Mouse (Mus musculus) stomach, embryonic 15.5 days (tissue): Measurements from ENCODE around the gene Tmod2. TPM values are rescaled to one million over a fixed set of nuclear protein-coding genes. Genes with fewer than 3 reads are reported as not detected.
A peak's percentile ranks its signal among the peaks of the same experiment; 100 is the strongest.
"Not testable (repeated sequence)": the region's sequence is repeated elsewhere in the genome, so short reads cannot be mapped to it uniquely, and the experiment has no call there.

Source experiments
- ATAC-seq: fragments of 200-750 bp; cut with Nextera tagmentation; 2 replicates; pipeline ENCODE4 v1.8.0; 2017; ENCODE audit warnings: low read depth, moderate number of reproducible peaks, moderate TSS enrichment; ENCODE audit not compliant: insufficient read depth, low FRiP score
- H3K27ac ChIP-seq: fragments of 300-500 bp; sonication (generic); 2 replicates; pipeline ENCODE4 v1.5.1; 2015; ENCODE audit warnings: mild to moderate bottlenecking, inconsistent platforms
- H3K27me3 ChIP-seq: fragments of 300-500 bp; sonication (generic); replicated peaks from 2 replicates; pipeline ENCODE4 v1.6.1; 2015; ENCODE audit warnings: inconsistent platforms
- H3K36me3 ChIP-seq: fragments of 300-500 bp; sonication (generic); 2 replicates; pipeline ENCODE4 v1.6.1; 2015; ENCODE audit warnings: inconsistent platforms
- H3K4me1 ChIP-seq: fragments of 300-500 bp; sonication (generic); 2 replicates; pipeline ENCODE4 v1.6.1; 2015; ENCODE audit warnings: inconsistent platforms
- H3K4me2 ChIP-seq: fragments of 300-500 bp; sonication (generic); 2 replicates; pipeline ENCODE4 v1.6.1; 2015; ENCODE audit warnings: mild to moderate bottlenecking, inconsistent platforms
- H3K4me3 ChIP-seq: fragments of 300-500 bp; sonication (generic); replicated peaks from 2 replicates; pipeline ENCODE4 v1.5.1; 2015; ENCODE audit warnings: inconsistent platforms
- H3K9ac ChIP-seq: fragments of 300-500 bp; sonication (generic); 2 replicates; pipeline ENCODE4 v1.6.1; 2015; ENCODE audit warnings: inconsistent platforms
- H3K9me3 ChIP-seq: fragments of 300-500 bp; sonication (generic); 2 replicates; pipeline ENCODE4 v1.6.1; 2016; ENCODE audit warnings: inconsistent platforms
- WGBS: fragments of 180-500 bp; shearing (Covaris S2); methylation state at CpG from one replicate; pipeline ENCODE4 v1.1.7; 2015; 5-methylcytosine and 5-hydroxymethylcytosine counted together
- polyA plus RNA-seq: library from polyadenylated mRNA; unstranded; fragments of >200 nt; fragmentation: Nextera tagmentation; extraction: Ambion mirVana; gene quantifications from 2 replicates; pipeline ENCODE4 v1.2.1, GENCODE M21; 2015

Gene Tmod2
- polyA plus RNA-seq, 1 experiment from 2014 or later: 18.1 TPM

- Histone ChIP-seq H3K4me3 (no peak overlapping the region), H3K36me3 (no peaks in the 10 kb centered on the region), H3K9me3 (no peaks in the 10 kb centered on the region), H3K4me2 (no peak overlapping the region), H3K27me3 (no peaks in the 10 kb centered on the region), H3K9ac (no peak overlapping the region), H3K4me1 (peaks cover 5% of the 10 kb centered on the region; the same call in 1 of the 2 replicates), H3K27ac (peak overlapping the region; percentile 51; the same call in 1 of the 2 replicates)
- 17% methylated on average over 5 of the region's 5 CpGs for WGBS
- peak; percentile 48; the same call in 1 of the 2 replicates for ATAC-seq
Observed at GRCm38 (mm10) chr9:75541497-75541896, 69.6 kb downstream of the Tmod2 start.

GRCm38 (mm10) chr9:75536422-75536821, 74.7 kb downstream of the Tmod2 start:
- Histone ChIP-seq H3K9ac (no peak overlapping the region), H3K4me3 (no peak overlapping the region), H3K27ac (no peak overlapping the region), H3K4me2 (no peak overlapping the region), H3K27me3 (no peaks in the 10 kb centered on the region), H3K4me1 (no peaks in the 10 kb centered on the region), H3K9me3 (no peaks in the 10 kb centered on the region), H3K36me3 (peaks cover 3% of the 10 kb centered on the region; the same call in 1 of the 2 replicates)
- ATAC-seq: no peak
- WGBS: 47% methylated on average over 1 of the region's 1 CpGs

GRCm38 (mm10) chr9:75534431-75534962, 76.6 kb downstream of the Tmod2 start:
- H3K9ac ChIP-seq: no peak overlapping the region
- no peak for ATAC-seq
- H3K4me3 ChIP-seq: no peak overlapping the region
- H3K4me1 ChIP-seq: no peaks in the 10 kb centered on the region
- H3K9me3 ChIP-seq: no peaks in the 10 kb centered on the region
- no peaks in the 10 kb centered on the region for H3K27me3 ChIP-seq
- H3K36me3 ChIP-seq: peaks cover 8% of the 10 kb centered on the region
- H3K27ac ChIP-seq: no peak overlapping the region
- H3K4me2 ChIP-seq: no peak overlapping the region
- 92% methylated on average over 8 of the region's 8 CpGs for WGBS

- 74% methylated on average over 9 of the region's 9 CpGs for WGBS
- ATAC-seq: not testable (repeated sequence)
Observed at GRCm38 (mm10) chr9:75532989-75533388, 78.1 kb downstream of the Tmod2 start.

GRCm38 (mm10) chr9:75532461-75532860, 78.7 kb downstream of the Tmod2 start:
- H3K36me3 ChIP-seq: peaks cover 18% of the 10 kb centered on the region
- H3K27ac ChIP-seq: no peak overlapping the region
- no peak overlapping the region for H3K4me2 ChIP-seq
- no peaks in the 10 kb centered on the region for H3K27me3 ChIP-seq
- H3K4me3 ChIP-seq: no peak overlapping the region
- no peak overlapping the region for H3K9ac ChIP-seq
- no peak for ATAC-seq
- no peaks in the 10 kb centered on the region for H3K9me3 ChIP-seq
- H3K4me1 ChIP-seq: no peaks in the 10 kb centered on the region
- WGBS: 74% methylated on average over 7 of the region's 7 CpGs

More at GRCm38 (mm10) chr9:75532989-75533388, 78.1 kb downstream of the Tmod2 start:
- H3K4me3 ChIP-seq, H3K27ac ChIP-seq, H3K4me2 ChIP-seq, H3K4me1 ChIP-seq, H3K27me3 ChIP-seq, H3K9ac ChIP-seq, H3K9me3 ChIP-seq: not testable (repeated sequence)
- peaks cover 14% of the 10 kb centered on the region for H3K36me3 ChIP-seq

GRCm38 (mm10) chr9:75529358-75529757, 81.8 kb downstream of the Tmod2 start:
- H3K4me1 ChIP-seq: no peaks in the 10 kb centered on the region
- 76% methylated on average over 5 of the region's 5 CpGs for WGBS
- no peaks in the 10 kb centered on the region for H3K9me3 ChIP-seq
- no peaks in the 10 kb centered on the region for H3K27me3 ChIP-seq
- H3K4me3 ChIP-seq: no peak overlapping the region
- H3K36me3 ChIP-seq: peaks cover 16% of the 10 kb centered on the region
- ATAC-seq: no peak
- no peak overlapping the region for H3K27ac ChIP-seq
- H3K9ac ChIP-seq: no peak overlapping the region
- H3K4me2 ChIP-seq: no peak overlapping the region

- no peak overlapping the region for H3K4me2 ChIP-seq
- no peaks in the 10 kb centered on the region for H3K27me3 ChIP-seq
- WGBS: 96% methylated on average over 9 of the region's 9 CpGs
- peaks cover 16% of the 10 kb centered on the region for H3K36me3 ChIP-seq
- no peaks in the 10 kb centered on the region for H3K4me1 ChIP-seq
- ATAC-seq: no peak
- H3K9ac ChIP-seq: no peak overlapping the region
- H3K9me3 ChIP-seq: no peaks in the 10 kb centered on the region
- H3K27ac ChIP-seq: no peak overlapping the region
- H3K4me3 ChIP-seq: no peak overlapping the region
Observed at GRCm38 (mm10) chr9:75528096-75528495, 83.0 kb downstream of the Tmod2 start.

- H3K4me1 ChIP-seq: no peaks in the 10 kb centered on the region
- no peaks in the 10 kb centered on the region for H3K9me3 ChIP-seq
- no peak overlapping the region for H3K4me3 ChIP-seq
- peak overlapping the region; percentile 11; the same call in 1 of the 2 replicates for H3K27ac ChIP-seq
- peak; percentile 95 for ATAC-seq
- H3K4me2 ChIP-seq: no peak overlapping the region
- H3K27me3 ChIP-seq: no peaks in the 10 kb centered on the region
- WGBS: 67% methylated on average over 13 of the region's 13 CpGs
- H3K9ac ChIP-seq: no peak overlapping the region
- peaks cover 16% of the 10 kb centered on the region for H3K36me3 ChIP-seq
Observed at GRCm38 (mm10) chr9:75527368-75528059, 83.6 kb downstream of the Tmod2 start.

- H3K27ac ChIP-seq: no peak overlapping the region
- H3K36me3 ChIP-seq: peaks cover 12% of the 10 kb centered on the region; the same call in 1 of the 2 replicates
- H3K9me3 ChIP-seq: no peaks in the 10 kb centered on the region
- no peak overlapping the region for H3K4me3 ChIP-seq
- no peak for ATAC-seq
- WGBS: 69% methylated on average over 6 of the region's 6 CpGs
- no peaks in the 10 kb centered on the region for H3K27me3 ChIP-seq
- no peak overlapping the region for H3K9ac ChIP-seq
- H3K4me1 ChIP-seq: no peaks in the 10 kb centered on the region
- no peak overlapping the region for H3K4me2 ChIP-seq
Observed at GRCm38 (mm10) chr9:75523646-75524045, 87.5 kb downstream of the Tmod2 start.

- ATAC-seq: no peak
- H3K4me3 ChIP-seq: no peak overlapping the region
Observed at GRCm38 (mm10) chr9:75522217-75522616, 88.9 kb downstream of the Tmod2 start.

GRCm38 (mm10) chr9:75521788-75522187, 89.3 kb downstream of the Tmod2 start:
- no peak for ATAC-seq

More at GRCm38 (mm10) chr9:75522217-75522616, 88.9 kb downstream of the Tmod2 start:
- no peaks in the 10 kb centered on the region for H3K27me3 ChIP-seq
- no peaks in the 10 kb centered on the region for H3K9me3 ChIP-seq
- H3K27ac ChIP-seq: no peak overlapping the region
- no peaks in the 10 kb centered on the region for H3K36me3 ChIP-seq
- no peak overlapping the region for H3K9ac ChIP-seq
- 73% methylated on average over 2 of the region's 2 CpGs for WGBS
- no peak overlapping the region for H3K4me2 ChIP-seq
- no peaks in the 10 kb centered on the region for H3K4me1 ChIP-seq

GRCm38 (mm10) chr9:75520940-75521339, 90.2 kb downstream of the Tmod2 start:
- no peak overlapping the region for H3K9ac ChIP-seq
- H3K27me3 ChIP-seq: no peaks in the 10 kb centered on the region
- no peak overlapping the region for H3K4me3 ChIP-seq
- WGBS: 93% methylated on average over 8 of the region's 8 CpGs
- no peak for ATAC-seq
- H3K9me3 ChIP-seq: no peaks in the 10 kb centered on the region
- no peaks in the 10 kb centered on the region for H3K36me3 ChIP-seq
- H3K4me1 ChIP-seq: no peaks in the 10 kb centered on the region
- H3K27ac ChIP-seq: no peak overlapping the region
- H3K4me2 ChIP-seq: no peak overlapping the region

More at GRCm38 (mm10) chr9:75521788-75522187, 89.3 kb downstream of the Tmod2 start:
- H3K9me3 ChIP-seq: no peaks in the 10 kb centered on the region
- H3K27ac ChIP-seq: no peak overlapping the region
- H3K4me3 ChIP-seq: no peak overlapping the region
- H3K9ac ChIP-seq: no peak overlapping the region
- WGBS: 61% methylated on average over 4 of the region's 4 CpGs
- no peaks in the 10 kb centered on the region for H3K27me3 ChIP-seq
- no peak overlapping the region for H3K4me2 ChIP-seq
- H3K4me1 ChIP-seq: no peaks in the 10 kb centered on the region
- H3K36me3 ChIP-seq: no peaks in the 10 kb centered on the region
